8 mouse cellular contexts compared by ENCODE assay signal in genomic region chr1:180763828-180764227, GRCm38 (mm10). TPM values are rescaled to one million over a fixed set of nuclear protein-coding genes. Genes with fewer than 3 reads are reported as not detected.
DNase-seq lines count a peak whose midpoint lies in the region; ATAC-seq and TF ChIP-seq lines count a peak whose summit lies in the region.

No protein-coding gene starts in this region.

- peak overlapping the region; percentile 28; the same call in 1 of the 2 replicates for H3K9ac ChIP-seq in embryonic facial prominence, embryonic 12.5 days
- peak overlapping the region; percentile 74 for H3K9ac ChIP-seq in limb, embryonic 13.5 days
- peak overlapping the region; percentile 53 for H3K9ac ChIP-seq in midbrain, embryonic 16.5 days (ENCODE audit: low read depth, low read length)

- no peak overlapping the region for H3K27ac ChIP-seq in embryonic facial prominence, embryonic 12.5 days
- no peak overlapping the region for H3K27ac ChIP-seq in limb, embryonic 13.5 days
- no peak overlapping the region for H3K27ac ChIP-seq in midbrain, embryonic 16.5 days (ENCODE audit: low read length)
- no peak overlapping the region for H3K27ac ChIP-seq in spleen, adult 2 months (ENCODE audit: insufficient read depth, low read length)

- no peaks in the 10 kb centered on the region for H3K9me3 ChIP-seq in embryonic facial prominence, embryonic 12.5 days
- no peaks in the 10 kb centered on the region for H3K9me3 ChIP-seq in limb, embryonic 13.5 days
- no peaks in the 10 kb centered on the region for H3K9me3 ChIP-seq in midbrain, embryonic 16.5 days (replicated peaks; ENCODE audit: control insufficient read depth, low read length, poor library complexity, severe bottlenecking)

- H3K36me3 ChIP-seq in embryonic facial prominence, embryonic 12.5 days = no peaks in the 10 kb centered on the region
- H3K36me3 ChIP-seq in limb, embryonic 13.5 days = no peaks in the 10 kb centered on the region
- H3K36me3 ChIP-seq in midbrain, embryonic 16.5 days (ENCODE audit: control insufficient read depth, insufficient read depth, low read length) = no peaks in the 10 kb centered on the region
- H3K36me3 ChIP-seq in spleen, adult 2 months (ENCODE audit: control insufficient read depth, insufficient read depth, low read length) = no peaks in the 10 kb centered on the region

- peaks cover 10% of the 10 kb centered on the region; the same call in 1 of the 2 replicates for H3K4me1 ChIP-seq in embryonic facial prominence, embryonic 12.5 days
- H3K4me1 ChIP-seq in limb, embryonic 13.5 days = peaks cover 17% of the 10 kb centered on the region
- H3K4me1 ChIP-seq in midbrain, embryonic 16.5 days (ENCODE audit: control insufficient read depth, insufficient read depth, low read length) = peaks cover 17% of the 10 kb centered on the region
- H3K4me1 ChIP-seq in spleen, adult 2 months (ENCODE audit: control insufficient read depth, insufficient read depth, insufficient read length) = peaks cover 17% of the 10 kb centered on the region

- 2% methylated on average over 11 of the region's 11 CpGs for WGBS in embryonic facial prominence, embryonic 12.5 days
- under 1% methylated on average over 11 of the region's 11 CpGs for WGBS in limb, embryonic 13.5 days
- under 1% methylated on average over 11 of the region's 11 CpGs for WGBS in midbrain, embryonic 16.5 days
- 7% methylated on average over 11 of the region's 11 CpGs for WGBS in spleen, adult 2 months

- TF ChIP-seq CTCF in spleen, adult 2 months (IDR thresholded peaks at IDR 0.05; ENCODE audit: extremely low read depth, insufficient read depth, insufficient read length, insufficient replicate concordance) = peak; percentile 92; the same call in 1 of the 2 replicates

- TF ChIP-seq POLR2A in spleen, adult 2 months (IDR thresholded peaks at IDR 0.05; ENCODE audit: low read depth, low read length) = no peak

- ATAC-seq in embryonic facial prominence, embryonic 12.5 days (ENCODE audit: insufficient number of reproducible peaks, insufficient read depth, low FRiP score, low TSS enrichment) = peak; percentile 82
- ATAC-seq in limb, embryonic 13.5 days (ENCODE audit: low FRiP score, low read depth) = peak; percentile 78
- peak; percentile 83 for ATAC-seq in midbrain, embryonic 16.5 days

- peak overlapping the region; percentile 70 for H3K4me2 ChIP-seq in embryonic facial prominence, embryonic 12.5 days (replicated peaks)
- peak overlapping the region; percentile 92 for H3K4me2 ChIP-seq in limb, embryonic 13.5 days (replicated peaks)
- peak overlapping the region; percentile 83 for H3K4me2 ChIP-seq in midbrain, embryonic 16.5 days (ENCODE audit: low read length)

- H3K27me3 ChIP-seq in embryonic facial prominence, embryonic 12.5 days = peaks cover 3% of the 10 kb centered on the region; the same call in 1 of the 2 replicates
- H3K27me3 ChIP-seq in limb, embryonic 13.5 days = no peaks in the 10 kb centered on the region
- no peaks in the 10 kb centered on the region for H3K27me3 ChIP-seq in midbrain, embryonic 16.5 days (ENCODE audit: control insufficient read depth, insufficient read depth, low read depth, low read length)
- no peaks in the 10 kb centered on the region for H3K27me3 ChIP-seq in spleen, adult 2 months (ENCODE audit: control insufficient read depth, insufficient read depth, low read length)

- H3K4me3 ChIP-seq in embryonic facial prominence, embryonic 12.5 days = peak overlapping the region; percentile 39
- H3K4me3 ChIP-seq in limb, embryonic 13.5 days = peak overlapping the region; percentile 48
- peak overlapping the region; percentile 40 for H3K4me3 ChIP-seq in midbrain, embryonic 16.5 days (ENCODE audit: low read depth, low read length)
- H3K4me3 ChIP-seq in spleen, adult 2 months (ENCODE audit: extremely low read depth, insufficient read depth, insufficient read length) = no peak overlapping the region; the same call in 1 of the 2 replicates

- DNase-seq in 3134 (ENCODE audit: extremely low read depth, insufficient read length, low spot score) = peak; percentile 53
- DNase-seq in adrenal gland, postnatal 25 days = peak; percentile 77
- DNase-seq in heart, adult 8-10 months (ENCODE audit: low spot score) = peak; percentile 87
- peak; percentile 81 to 91 for DNase-seq in kidney, adult 8-10 months
- peak in 1 of 2 experiments; percentile 76 for DNase-seq in spleen, adult 2 months (ENCODE audit: low read depth in 1 of 2, low spot score in 2 of 2)

RNA-seq across cellular contexts. Expression of gene Acbd3, which starts 38.0 kb away (rescaled TPM):
- 45.5 and 48.8 TPM in 2 replicates for total RNA-seq in adrenal gland, postnatal 25 days (2021)
- 27.8 and 29.2 TPM in 2 replicates for polyA plus RNA-seq in embryonic facial prominence, embryonic 12.5 days (2016; fragmentation: Nextera tagmentation; extraction: Ambion mirVana)
- total RNA-seq in heart, adult 8-10 months (2022) = 10 to 100 TPM; 19.4 to 24.6 (median 22.0) TPM
- 25.0 and 25.4 TPM in 2 replicates for polyA plus RNA-seq in limb, embryonic 13.5 days (2015; fragmentation: Nextera tagmentation; extraction: Ambion mirVana)
- 22.4 and 23.9 TPM in 2 replicates for polyA plus RNA-seq in midbrain, embryonic 16.5 days (2015; fragmentation: Nextera tagmentation; extraction: Ambion mirVana)
- 7.3 and 8.2 TPM in 2 replicates for polyA plus RNA-seq in spleen, adult 2 months (2012; rRNA removed)

RNA-seq across cellular contexts. Expression of gene H3f3a, which starts 49.9 kb away (rescaled TPM):
- total RNA-seq in adrenal gland, postnatal 25 days (2021) = 739 and 836 TPM in 2 replicates
- polyA plus RNA-seq in embryonic facial prominence, embryonic 12.5 days (2016; fragmentation: Nextera tagmentation; extraction: Ambion mirVana) = 3,184 and 3,209 TPM in 2 replicates
- total RNA-seq in heart, adult 8-10 months (2022) = 100 to 1,000 TPM; 363 to 431 (median 376) TPM
- polyA plus RNA-seq in limb, embryonic 13.5 days (2015; fragmentation: Nextera tagmentation; extraction: Ambion mirVana) = 3,132 and 3,199 TPM in 2 replicates
- polyA plus RNA-seq in midbrain, embryonic 16.5 days (2015; fragmentation: Nextera tagmentation; extraction: Ambion mirVana) = 2,888 and 3,200 TPM in 2 replicates
- 361 and 391 TPM in 2 replicates for polyA plus RNA-seq in spleen, adult 2 months (2012; rRNA removed)
